Mouse (Mus musculus): ENCODE measurements at regions not wholly inside any gene's neighbourhood (a gene's known extent, or its start where the extent isn't known, plus 50 kb on each side); places are given as distances from the start of the nearest gene placed in this dataset.
A peak's percentile ranks its signal among the peaks of the same experiment; 100 is the strongest.
"Not testable (repeated sequence)": the region's sequence is repeated elsewhere in the genome, so short reads cannot be mapped to it uniquely, and the experiment has no call there.

DNA sequence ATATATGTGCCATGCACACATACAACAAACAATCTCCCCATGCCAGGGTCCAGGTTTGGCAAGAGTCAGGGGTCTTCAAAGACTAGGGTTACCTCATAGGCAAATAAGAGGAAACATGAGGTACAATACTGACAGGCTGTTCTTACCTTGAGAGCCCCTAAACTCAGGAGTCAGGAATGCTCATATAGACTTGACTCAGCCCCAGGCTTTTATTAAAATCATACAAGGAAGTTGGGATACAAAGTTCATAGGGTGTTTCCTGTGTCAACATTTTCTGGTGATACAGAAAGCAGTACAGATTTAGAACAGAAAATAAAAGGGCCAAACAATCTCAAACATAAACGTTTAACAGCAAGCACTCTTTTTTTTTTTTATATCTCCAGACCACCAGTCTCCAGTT is 2102.4 kb upstream of the Aga start:
- 52% methylated on average over 1 of the region's 1 CpGs for WGBS
- Histone ChIP-seq H3K36me3 (replicated peaks) (no peaks in the 10 kb centered on the region), H3K9me3 (no peaks in the 10 kb centered on the region), H3K9ac (no peak overlapping the region), H3K4me2 (no peak overlapping the region), H3K4me1 (no peaks in the 10 kb centered on the region), H3K27ac (no peak overlapping the region), H3K4me3 (replicated peaks) (no peak overlapping the region), H3K27me3 (no peaks in the 10 kb centered on the region)
- no peak for ATAC-seq (ENCODE audit: low FRiP score)

DNA sequence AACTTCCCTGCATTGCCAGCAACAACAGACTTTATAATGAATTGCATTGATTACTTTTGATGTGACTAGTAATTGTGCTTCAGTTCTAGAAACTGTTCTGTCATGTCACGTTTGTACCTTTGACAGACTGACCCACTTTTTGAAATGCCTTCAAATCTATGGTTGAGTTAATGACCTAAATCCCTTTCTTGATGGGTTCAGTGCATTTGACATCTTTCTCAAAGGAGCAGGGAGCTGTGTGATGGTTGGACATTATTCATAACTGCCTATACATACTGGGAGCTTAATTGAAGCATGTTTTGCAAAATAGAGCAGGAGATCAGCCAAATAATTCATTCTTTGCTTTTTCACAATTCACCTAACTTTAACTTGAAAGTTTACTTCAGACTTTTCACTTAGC is 2083.1 kb upstream of the Aga start:
- WGBS = 27% methylated on average over 1 of the region's 1 CpGs
- ATAC-seq (ENCODE audit: low FRiP score) = no peak
- Histone ChIP-seq H3K4me2 (no peak overlapping the region), H3K4me3 (replicated peaks) (no peak overlapping the region), H3K27ac (no peak overlapping the region), H3K4me1 (no peaks in the 10 kb centered on the region), H3K9ac (no peak overlapping the region), H3K36me3 (replicated peaks) (no peaks in the 10 kb centered on the region), H3K27me3 (no peaks in the 10 kb centered on the region), H3K9me3 (no peaks in the 10 kb centered on the region)

DNA sequence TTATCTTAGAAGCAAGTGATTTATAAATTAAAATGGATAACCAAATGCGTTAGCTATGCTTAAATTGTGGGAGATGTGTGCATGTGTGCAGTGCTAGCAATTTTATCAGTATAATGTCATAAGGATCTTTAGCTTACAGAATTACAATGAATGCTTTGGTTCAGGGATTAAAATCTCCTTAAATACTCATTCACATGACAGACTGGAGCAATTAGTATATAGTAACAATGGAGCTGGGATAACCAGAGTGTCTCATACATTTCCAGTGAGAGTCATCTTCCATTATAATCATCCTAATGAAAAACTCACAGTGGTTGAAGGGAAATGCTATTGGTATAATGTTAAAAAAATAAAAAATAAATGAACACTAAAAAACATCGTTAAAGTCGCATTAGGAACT is 2082.7 kb upstream of the Aga start:
- Histone ChIP-seq H3K4me3 (replicated peaks) (no peak overlapping the region), H3K9me3 (no peaks in the 10 kb centered on the region), H3K9ac (no peak overlapping the region), H3K27ac (no peak overlapping the region), H3K36me3 (replicated peaks) (no peaks in the 10 kb centered on the region), H3K27me3 (no peaks in the 10 kb centered on the region), H3K4me1 (no peaks in the 10 kb centered on the region), H3K4me2 (no peak overlapping the region)
- ATAC-seq (ENCODE audit: low FRiP score) = 0 out of 2 replicates have a peak, but pooled peaks have one; percentile 11
- WGBS = 61% methylated on average over 3 of the region's 3 CpGs

DNA sequence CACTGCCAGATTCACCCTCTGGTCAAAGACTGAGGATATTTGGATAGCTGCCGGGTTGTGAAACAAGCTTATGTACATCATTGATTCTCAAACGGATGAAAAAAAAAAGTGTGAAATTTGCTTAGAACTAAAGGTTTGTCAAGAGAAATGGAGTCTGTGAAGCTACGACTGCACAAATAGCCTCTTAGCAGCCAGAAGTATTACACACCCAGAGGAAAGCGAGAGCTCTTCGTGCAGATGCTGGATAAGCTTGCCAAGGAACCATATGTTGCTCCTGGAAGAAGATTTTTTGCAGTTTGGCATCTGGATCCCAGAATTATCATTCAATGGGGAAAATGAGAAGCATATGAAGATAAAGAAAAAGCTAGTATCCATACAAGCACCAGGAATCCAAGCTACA is 2063.9 kb upstream of the Aga start:
- Histone ChIP-seq H3K9ac (no peak overlapping the region), H3K4me1 (no peaks in the 10 kb centered on the region), H3K36me3 (replicated peaks) (no peaks in the 10 kb centered on the region), H3K9me3 (no peaks in the 10 kb centered on the region), H3K4me2 (no peak overlapping the region), H3K4me3 (replicated peaks) (no peak overlapping the region), H3K27ac (no peak overlapping the region), H3K27me3 (no peaks in the 10 kb centered on the region)
- no peak for ATAC-seq (ENCODE audit: low FRiP score)
- 87% methylated on average over 5 of the region's 5 CpGs for WGBS

DNA sequence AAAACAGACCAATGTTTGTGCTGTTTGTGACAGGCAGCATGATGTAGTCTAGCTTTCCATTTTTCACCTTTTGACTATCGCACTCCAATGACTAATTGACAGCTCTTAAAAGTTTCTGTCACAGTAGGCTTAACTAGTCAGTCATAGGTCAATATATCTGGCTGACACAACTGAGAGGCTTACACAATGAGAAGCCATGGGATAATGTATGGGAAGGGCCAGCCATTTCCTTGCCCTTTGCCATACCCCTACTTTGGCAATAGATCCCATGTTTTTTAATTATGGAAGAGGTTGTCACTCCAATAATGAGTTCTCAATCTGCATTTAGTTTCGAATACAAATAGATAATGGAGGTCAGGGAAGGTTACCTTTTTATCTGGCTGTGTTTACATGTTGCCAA is 2062.9 kb upstream of the Aga start:
- Histone ChIP-seq H3K36me3 (replicated peaks) (no peaks in the 10 kb centered on the region), H3K9me3 (no peaks in the 10 kb centered on the region), H3K9ac (no peak overlapping the region), H3K27ac (no peak overlapping the region), H3K4me3 (replicated peaks) (no peak overlapping the region), H3K4me2 (no peak overlapping the region), H3K27me3 (no peaks in the 10 kb centered on the region), H3K4me1 (no peaks in the 10 kb centered on the region)
- ATAC-seq (ENCODE audit: low FRiP score) = peak; percentile 58
- WGBS = 84% methylated on average over 2 of the region's 2 CpGs

DNA sequence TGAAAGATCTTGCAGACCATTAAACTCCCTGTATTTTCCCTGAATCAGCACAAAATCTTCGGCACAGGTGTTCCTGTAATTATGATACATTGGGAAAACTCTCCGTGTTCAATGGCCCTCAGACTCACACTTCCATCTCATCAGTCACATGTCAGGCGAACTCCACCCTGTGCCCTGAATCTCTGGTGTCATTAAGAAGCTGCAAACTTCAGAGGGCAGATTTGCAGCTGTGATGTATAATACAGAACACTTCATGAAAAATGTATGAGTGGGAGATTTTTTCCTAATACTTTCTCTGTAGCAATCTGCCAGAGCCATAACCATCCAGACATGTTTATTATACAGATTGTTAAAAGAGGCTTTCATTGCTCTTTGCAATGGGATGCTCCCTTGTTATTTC is 2032.1 kb upstream of the Aga start:
- H3K4me3 ChIP-seq (replicated peaks) = no peak overlapping the region
- H3K27ac ChIP-seq = no peak overlapping the region
- no peak overlapping the region for H3K9ac ChIP-seq
- no peaks in the 10 kb centered on the region for H3K27me3 ChIP-seq
- H3K9me3 ChIP-seq = no peaks in the 10 kb centered on the region
- H3K4me1 ChIP-seq = no peaks in the 10 kb centered on the region
- no peaks in the 10 kb centered on the region for H3K36me3 ChIP-seq (replicated peaks)
- 76% methylated on average over 3 of the region's 3 CpGs for WGBS
- ATAC-seq (ENCODE audit: low FRiP score) = no peak
- H3K4me2 ChIP-seq = no peak overlapping the region

DNA sequence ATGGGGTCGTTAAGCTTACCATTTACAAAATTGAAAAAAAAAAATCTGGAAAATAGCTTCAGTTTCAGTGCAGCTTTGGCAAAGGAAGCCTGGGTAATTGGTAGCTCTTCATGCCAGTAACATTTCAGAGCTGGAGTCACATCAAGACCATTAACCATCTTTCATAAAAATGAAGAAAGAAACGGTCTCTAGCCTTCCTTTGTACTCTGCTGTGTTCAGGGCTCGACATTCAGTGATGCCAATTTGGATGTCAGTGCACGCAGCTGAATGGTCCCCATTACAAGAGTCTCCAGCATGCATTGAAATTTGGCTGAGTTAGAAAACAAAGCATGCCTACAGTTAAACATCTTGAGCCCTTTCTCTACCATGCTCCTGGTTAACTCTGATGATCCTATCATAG is 2009.0 kb upstream of the Aga start:
- no peaks in the 10 kb centered on the region for H3K27me3 ChIP-seq
- ATAC-seq (ENCODE audit: low FRiP score) = no peak
- H3K9ac ChIP-seq = no peak overlapping the region
- H3K9me3 ChIP-seq = no peaks in the 10 kb centered on the region
- H3K4me2 ChIP-seq = no peak overlapping the region
- no peaks in the 10 kb centered on the region for H3K4me1 ChIP-seq
- 55% methylated on average over 4 of the region's 4 CpGs for WGBS
- H3K36me3 ChIP-seq (replicated peaks) = no peaks in the 10 kb centered on the region
- H3K27ac ChIP-seq = no peak overlapping the region
- no peak overlapping the region for H3K4me3 ChIP-seq (replicated peaks)

DNA sequence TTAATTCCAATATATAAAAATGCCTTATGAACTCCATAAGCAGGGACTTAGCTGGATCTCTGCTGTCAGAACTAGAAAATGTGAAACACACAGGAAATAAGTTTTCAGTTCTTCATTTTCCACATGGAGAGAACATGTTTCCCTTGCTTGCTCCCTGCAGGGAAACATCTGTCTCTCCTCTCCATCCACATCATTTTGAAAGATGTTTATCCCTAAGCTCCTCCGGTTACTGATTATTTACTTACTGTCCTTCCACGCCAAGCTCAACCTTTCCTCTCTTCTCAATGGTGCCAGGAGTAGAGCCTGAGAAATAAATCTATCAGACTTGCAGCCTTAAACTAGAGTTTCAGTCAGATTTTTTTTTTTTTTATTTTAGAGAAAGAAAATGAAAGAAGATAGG is 1988.4 kb upstream of the Aga start:
- no peaks in the 10 kb centered on the region for H3K36me3 ChIP-seq (replicated peaks)
- no peak overlapping the region for H3K27ac ChIP-seq
- H3K9me3 ChIP-seq = no peaks in the 10 kb centered on the region
- H3K4me1 ChIP-seq = no peaks in the 10 kb centered on the region
- ATAC-seq (ENCODE audit: low FRiP score) = no peak
- WGBS = 89% methylated on average over 2 of the region's 2 CpGs
- no peak overlapping the region for H3K4me2 ChIP-seq
- H3K9ac ChIP-seq = no peak overlapping the region
- H3K4me3 ChIP-seq (replicated peaks) = no peak overlapping the region
- H3K27me3 ChIP-seq = no peaks in the 10 kb centered on the region

DNA sequence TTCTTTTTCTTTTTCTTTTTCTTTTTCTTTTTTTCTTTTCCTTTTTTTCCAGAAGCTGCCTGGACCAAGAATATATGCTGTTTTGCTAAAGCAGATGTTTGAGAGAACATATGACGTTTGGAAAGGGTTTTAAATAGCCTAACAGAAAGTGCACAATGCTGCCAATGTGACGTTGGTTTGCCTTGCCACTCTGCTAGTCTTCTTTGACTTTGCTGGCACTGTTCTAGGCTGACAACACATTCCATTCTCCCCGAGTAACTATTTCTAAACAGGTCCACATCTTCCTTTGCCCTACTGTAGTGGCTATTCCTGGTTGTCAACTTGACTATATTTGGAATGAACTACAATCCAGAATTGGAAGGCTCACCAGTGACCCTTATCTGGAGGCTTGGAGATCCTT is 1958.4 kb upstream of the Aga start:
- ATAC-seq (ENCODE audit: low FRiP score); H3K27me3 ChIP-seq; H3K27ac ChIP-seq; H3K36me3 ChIP-seq (replicated peaks); H3K4me1 ChIP-seq; H3K9me3 ChIP-seq; H3K4me3 ChIP-seq (replicated peaks); H3K4me2 ChIP-seq; H3K9ac ChIP-seq: not testable (repeated sequence)
- WGBS = 77% methylated on average over 3 of the region's 3 CpGs
